Mouse (Mus musculus): Measurements from ENCODE around the gene Khdc1a.

DNA sequence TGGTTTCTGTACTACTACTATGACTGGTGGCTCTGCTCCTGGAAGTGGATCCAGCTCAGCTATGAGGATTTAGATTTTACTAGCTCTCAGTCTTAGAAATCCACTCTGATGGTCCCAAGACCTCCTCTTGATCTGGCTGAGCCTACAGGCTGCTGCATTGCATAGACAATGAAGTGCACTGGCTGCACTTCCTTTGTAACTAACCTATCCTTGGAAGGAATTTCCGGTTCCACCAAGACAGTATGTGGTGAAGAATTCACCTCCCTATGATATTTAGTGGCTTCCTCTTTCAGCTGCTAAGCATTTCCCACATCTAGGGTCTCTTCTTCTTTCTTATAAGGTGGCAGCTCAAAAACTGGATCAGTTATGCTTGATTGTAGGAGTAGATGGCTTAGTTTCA, 24.8 kb upstream of the Khdc1a start:
- TF ChIP-seq CTCF (IDR thresholded peaks at IDR 0.05; ENCODE audit: extremely low read depth, insufficient read length, insufficient replicate concordance, low read depth, low read length) = no peak
- TF ChIP-seq POLR2A (IDR thresholded peaks at IDR 0.05; ENCODE audit: low read depth, low read length) = no peak
